Mouse (Mus musculus) frontal cortex, postnatal 25 days (tissue): Measurements from ENCODE around the gene Ptpn6.

ENCODE experiments used
- DNase-seq, 2 experiments: peaks; one replicate each; pipeline ENCODE4 v3.0.0; 2022; ENCODE audit warnings: low spot score in 2 of 2

Ptpn6 gene

DNA sequence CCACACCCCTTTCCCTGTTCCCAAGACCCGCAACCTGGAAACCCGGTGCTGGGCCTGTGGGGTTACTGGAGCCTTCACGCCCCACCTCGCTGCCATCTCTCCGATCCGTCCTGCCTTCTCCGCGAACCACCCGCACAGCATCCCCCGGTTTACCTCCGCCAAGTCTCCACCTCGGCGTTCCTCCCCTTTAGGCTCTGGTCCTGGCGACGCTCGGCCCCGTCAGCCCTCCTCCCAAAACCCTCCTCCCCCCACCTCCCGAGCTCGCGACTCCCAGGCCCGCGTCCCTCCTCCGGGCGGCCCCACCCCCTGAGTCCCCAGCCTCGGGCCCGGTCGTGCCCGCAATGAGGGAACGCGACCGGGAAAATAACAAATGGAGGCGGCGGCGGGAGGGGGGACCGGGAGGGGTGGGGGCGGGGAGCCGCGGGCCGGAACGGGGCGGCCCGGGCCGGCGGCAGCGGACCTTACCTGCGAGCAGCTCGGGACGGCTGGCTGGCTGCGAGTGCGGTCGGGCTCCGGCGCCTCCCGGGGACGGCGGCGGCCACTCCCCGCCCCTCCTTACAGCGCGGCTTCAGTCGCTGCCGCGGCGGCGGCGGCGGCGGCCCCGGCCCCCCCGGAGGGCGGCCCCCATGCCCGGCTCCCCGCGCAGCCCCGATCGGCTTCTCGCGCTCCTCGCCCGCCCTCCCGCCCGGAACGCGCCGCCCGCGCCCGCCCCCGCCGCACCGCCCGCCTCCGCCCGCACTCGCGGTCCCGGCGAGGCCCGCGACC, 17.5 kb upstream of the Ptpn6 start, which contains the start of the genes Gm45234 and Atn1:
Gene Gm45234, minus strand, starts transcription at position 191 of the 765 bp plus-strand sequence.
Gene Atn1, minus strand, starts transcription at position 694 of the 765 bp plus-strand sequence.
- no peak for DNase-seq

DNA sequence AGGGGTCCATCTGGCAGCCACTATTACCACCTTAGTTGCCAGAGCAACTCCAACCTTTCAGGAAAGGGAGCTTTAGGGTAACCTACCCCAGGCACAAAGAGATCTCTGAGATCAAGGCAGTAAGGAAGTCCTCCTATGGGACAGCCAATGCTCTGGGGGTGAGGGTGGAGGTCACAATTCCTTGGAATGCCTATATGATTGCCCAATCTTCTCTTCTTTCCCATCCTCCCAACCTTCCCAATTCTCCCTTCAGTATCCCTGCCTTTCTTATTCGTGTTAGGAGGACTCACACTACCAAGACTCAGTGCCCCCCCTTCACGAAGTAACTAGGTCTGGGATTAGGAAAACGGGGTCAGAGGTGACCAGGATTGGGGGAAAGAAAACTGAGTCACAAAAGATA, 16.8 kb upstream of the Ptpn6 start:
- DNase-seq, result no peak

DNA sequence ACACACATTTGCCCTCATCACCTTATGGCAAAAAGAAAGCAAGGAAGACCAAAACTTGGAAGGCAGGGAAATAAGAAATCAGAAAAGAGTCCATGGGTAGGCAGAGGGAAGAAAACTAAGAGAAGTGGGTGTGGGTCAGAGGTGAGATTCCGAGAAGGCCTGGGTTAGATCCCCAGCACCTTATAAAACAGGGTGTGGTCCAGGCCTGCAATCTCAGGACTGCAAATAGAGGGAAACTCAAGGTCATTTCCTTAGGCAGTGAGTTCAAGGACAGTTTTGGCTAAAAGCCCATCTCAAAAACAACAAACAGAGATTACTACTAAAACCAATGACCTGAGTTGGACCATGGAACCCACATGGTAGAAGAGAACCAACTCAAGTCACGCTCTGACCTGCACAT, 15.3 kb upstream of the Ptpn6 start:
- no peak for DNase-seq

DNA sequence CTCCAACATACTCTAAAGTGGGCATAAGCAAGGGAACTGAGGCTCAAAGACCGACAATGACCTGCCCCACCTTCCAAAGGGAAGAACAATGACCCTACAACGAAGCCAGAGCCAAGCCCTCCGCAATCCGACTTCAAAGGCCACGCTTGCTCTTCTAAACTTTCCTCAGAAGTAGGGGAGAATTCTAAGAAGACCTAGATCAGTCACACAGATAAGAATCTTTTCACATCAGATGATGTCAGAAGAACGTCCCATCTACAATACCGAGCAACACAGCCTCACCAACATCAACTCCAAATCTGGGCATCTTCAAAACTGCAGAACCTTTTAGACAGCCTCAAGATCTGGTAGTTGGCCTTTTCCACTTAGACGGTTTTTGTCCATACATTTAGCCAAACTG, 11.9 kb upstream of the Ptpn6 start:
- no peak for DNase-seq

DNA sequence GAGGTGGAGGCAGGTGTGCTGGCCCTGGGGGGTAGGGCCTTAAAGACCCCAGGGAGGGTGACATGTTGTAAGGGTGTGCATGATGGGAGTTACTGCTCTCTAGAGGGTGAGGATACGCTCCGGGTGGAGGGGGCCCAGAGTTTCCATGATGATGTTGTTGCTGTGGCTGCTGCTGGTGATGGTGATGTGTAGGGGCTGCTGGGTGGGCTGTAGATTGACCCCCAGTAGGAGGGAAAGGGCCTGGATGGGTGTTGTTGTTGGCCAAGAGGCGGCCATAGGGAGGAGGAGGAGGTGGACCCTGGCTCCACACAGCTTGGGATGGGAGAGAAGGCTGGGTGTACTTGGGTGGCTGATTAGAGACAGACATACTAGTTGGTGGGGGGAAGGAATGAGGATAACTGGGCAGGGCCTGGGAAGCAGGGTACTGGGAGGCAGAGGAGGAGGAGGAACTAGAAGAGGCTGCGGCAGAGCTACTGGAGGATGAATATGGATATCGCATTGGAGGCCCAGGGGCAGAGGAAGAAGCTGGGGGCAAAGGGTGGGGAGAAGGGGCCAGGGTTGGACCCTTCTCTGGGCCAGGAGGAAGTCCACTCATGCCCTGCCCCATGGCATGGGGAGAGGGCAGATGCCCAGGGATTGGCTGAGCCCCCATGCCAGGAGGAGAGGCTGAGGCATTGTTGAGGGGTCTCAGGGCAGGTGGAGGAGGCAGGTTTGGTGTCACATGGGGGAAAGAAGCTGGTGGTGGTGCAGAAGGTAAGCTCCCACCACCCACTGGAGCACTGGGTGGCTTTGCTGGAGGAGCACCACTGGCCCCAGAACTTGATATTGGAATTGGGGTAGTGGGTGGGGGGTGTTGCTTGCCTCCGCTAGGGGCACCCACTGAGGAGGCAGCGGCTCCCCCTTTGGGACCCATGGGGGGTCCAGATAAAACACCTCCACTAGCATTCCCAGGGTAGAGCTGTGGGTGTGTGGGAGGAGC, 8.4 kb upstream of the Ptpn6 start:
- DNase-seq, result no peak

DNA sequence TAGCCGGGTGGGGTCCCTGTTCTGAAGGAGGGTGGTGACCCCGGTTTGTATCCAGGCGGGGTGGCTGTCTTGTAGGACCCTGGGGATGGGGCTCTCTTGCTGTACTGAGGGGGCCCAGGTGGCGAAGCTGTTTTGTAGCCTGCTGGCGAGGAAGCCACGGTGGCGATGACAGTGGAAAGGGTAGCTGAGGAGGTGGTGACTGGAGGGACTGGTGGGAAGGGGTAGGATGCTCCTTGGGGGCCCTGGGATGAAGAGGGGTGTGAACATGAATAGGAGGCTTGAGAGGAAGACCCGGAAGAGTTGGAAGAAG, 7.7 kb upstream of the Ptpn6 start:
- no peak for DNase-seq

DNA sequence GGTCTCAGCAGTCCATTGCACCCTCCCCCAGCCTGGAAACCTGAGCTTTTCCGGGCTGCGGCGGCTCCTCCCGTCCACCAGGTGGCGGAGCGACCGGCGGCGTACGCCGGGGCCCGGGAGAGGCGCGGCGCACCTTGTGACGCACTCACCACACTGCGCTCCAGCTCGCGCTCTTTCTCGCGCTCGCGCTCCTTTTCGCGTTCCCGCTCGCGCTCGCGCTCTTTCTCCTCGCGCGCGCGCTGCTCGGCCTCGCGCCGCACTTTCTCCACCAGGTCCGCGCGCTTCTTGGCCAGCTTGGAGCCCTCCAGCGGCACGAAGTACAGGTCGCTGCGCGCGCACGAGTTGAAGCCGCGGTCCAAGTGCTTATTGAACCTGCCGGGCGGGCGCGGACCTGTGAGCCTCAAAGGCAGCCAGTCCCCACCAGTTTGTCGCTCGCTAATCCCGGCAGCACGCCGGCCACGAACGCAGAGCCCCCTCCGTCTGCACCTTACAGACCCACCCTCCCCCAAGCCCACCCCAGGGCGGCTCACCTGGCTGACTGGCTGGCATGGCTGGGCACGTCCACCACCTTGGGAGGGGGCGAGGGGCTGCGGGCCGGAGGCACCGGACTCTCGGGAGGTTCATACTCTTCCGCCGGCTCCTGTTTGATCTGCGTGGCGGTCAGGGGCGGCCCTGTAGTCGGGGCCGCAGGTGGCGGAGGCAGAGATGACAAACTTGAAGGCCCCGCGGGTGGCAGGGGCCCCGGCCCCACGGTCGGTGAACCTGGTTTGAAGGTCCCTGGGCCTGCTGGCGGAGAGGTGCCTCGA, 7.2 kb upstream of the Ptpn6 start:
- DNase-seq, result peak; percentile 82 to 89

DNA sequence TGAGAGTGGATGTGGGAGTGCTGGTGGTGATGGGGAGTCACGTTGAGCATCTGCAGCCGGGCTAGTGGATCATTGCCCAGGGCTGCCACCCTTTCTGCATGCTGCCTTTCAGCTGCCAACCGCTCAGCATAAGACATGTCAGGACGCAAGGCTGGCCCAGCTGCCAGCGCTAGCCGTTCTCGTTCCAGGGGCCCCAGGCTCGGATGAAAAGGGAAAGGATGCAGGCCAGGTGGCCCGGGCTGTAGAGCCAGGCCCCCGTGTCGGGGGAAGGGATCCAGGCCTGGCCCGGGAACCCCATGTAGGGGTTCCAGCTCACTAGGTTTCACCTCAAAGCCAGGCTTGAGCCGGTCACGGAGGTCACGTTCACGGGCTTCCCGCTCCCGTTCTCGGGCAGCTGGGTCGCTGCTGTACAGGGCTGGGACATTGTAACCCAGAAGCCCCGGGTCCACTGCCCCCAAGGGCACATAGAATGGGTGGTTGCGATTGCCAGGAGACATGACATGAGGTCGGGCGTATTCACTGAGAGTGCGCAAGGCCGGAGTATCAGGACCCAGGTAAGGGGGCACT, 6.3 kb upstream of the Ptpn6 start:
- no peak for DNase-seq

DNA sequence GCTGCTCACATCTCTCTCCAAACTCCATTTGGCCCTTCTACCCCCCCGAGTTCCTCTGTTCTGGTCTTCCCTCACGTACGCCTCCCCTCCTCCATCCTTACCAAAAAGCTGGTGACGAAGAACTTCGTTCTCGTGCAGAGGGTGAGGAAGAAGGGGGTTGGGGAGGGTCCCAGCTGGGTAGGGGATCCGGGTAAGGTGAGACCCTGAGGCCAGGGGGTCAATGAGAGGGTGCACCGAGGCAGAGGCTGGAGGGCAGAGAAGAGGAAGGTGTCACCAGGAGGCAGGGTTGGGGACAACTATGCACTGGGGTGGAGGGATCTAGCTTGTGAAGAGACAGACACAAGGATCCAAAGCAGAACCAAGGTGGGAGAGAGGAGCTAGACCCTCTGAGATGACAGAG, 5.1 kb upstream of the Ptpn6 start:
- DNase-seq, result no peak

DNA sequence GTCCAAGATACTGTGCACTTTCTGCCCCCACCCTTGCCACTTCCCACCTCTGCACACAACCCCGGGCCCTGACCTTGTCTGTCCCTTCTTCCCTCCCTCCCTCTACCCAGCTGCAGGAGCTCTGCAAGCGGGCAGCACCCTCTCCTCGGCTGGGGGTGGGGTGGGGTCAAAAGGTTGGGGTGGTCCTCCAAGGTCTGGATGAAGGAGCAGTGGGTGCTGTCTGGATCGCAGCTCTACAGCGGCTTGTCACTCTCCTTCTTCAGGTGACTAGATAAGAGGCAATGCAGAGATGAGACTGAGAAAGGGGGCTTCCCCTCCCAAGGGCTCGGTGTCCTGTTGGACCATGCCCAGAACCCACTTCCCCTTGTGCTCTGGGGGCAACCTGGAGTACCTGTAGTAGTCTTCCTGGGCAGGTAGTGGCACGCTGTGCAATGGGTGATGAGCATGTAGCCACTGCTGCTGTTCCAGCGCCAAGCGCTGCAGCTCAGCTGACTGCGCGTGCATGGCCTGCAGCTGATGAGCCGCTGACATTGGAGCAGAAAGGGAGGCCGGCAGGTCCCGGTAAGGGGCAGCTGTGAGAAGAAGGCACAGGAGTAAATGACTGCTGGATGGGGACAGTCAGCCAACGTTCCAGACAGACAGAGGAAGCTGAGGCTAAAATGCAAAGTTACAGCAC, 4.5 kb upstream of the Ptpn6 start:
- no peak for DNase-seq

DNA sequence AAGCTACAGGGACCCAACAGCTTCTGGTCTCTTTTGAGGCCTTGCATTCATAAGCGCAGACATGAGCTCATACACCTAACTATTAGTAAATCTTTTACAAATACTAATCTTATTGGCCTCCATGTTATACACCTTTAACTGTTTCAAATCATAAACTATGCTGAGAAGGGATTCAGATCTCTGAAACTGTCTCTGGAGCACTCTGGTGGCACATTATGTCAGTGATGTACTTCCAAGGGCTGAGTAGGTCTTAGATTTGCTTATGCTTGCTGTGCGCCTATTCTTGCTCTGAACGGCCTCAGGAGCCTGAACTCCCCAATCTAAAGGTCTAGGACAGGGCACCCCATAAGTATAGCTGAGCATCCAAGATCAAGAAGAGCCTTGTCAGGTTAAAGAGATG, 3.3 kb upstream of the Ptpn6 start:
- no peak for DNase-seq

DNA sequence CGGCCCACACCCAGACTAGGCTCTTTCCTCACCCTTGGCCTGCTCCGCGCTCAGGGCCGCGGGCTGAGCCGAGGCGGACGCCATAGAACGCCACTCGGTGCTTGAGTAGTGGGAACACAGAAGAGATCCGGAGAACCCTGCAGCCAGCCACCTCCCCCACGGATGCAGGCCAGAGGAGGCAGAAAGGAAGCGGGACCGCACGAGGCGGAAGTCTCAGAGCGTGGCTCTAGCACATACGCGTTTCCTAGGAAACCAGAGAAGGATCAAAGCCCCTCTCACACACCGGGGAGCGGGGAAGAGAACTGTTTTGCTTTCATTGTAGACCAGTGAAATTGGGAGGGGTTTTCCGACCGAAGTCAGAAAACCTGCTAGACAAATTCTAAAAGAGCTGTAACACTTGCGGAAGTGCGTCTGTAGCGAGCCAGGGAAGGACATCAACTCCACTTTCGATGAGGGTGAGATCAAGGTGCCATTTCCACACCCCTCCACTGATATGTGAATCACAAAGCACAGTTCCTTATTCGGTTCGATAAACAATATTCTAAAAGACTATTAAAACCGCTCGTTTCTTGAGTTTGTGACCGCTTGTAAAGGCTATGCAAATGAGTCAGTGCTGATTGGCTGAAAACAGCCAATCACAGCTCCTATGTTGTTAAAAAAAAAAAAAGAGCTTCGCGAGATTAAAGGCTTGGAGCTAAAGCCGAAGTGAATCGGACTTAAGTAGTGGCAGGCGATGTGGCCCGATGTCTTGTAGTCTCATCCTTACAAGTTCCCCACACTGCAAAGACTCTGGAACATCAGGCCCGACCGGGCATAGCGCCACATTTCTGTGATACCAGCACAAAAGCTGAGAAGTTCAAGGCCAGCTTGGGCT, 2.6 kb upstream of the Ptpn6 start, which contains the start of gene Grcc10:
Gene Grcc10, minus strand, starts transcription at position 487 of the 874 bp plus-strand sequence.
- DNase-seq, result peak; percentile 77 to 78

DNA sequence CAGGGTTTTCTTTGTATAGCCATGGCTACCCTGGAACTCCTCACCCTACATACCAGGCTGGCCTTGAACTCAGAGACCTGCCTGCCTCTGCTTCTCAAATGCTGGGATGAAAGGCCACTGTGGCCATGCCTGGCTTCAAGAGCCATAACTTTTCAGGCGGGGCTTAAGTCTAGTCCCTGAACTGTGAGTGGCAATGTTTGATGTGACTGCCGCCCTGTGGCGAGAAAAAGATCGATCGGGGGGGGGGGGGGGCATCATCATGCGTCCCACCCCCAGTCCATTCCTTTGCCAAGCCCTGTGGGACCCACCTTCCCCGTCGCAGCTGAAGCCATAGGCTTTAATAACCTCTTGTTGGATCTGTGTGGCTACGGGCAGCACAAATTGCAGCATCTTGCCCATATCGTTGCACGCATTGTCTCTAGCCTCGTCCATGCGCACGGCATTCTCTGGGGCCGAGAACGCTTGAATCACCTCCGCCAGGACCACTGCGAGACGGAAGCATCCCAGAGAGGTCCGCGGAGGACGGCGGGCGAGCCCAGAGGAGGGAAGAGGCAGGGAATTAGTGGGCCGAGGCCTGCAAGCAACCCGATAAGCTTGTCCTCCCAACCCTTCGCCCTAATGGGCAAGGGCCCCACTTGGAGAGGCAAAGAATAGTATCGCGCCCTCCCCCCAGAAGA, 1.8 kb upstream of the Ptpn6 start:
- no peak for DNase-seq

DNA sequence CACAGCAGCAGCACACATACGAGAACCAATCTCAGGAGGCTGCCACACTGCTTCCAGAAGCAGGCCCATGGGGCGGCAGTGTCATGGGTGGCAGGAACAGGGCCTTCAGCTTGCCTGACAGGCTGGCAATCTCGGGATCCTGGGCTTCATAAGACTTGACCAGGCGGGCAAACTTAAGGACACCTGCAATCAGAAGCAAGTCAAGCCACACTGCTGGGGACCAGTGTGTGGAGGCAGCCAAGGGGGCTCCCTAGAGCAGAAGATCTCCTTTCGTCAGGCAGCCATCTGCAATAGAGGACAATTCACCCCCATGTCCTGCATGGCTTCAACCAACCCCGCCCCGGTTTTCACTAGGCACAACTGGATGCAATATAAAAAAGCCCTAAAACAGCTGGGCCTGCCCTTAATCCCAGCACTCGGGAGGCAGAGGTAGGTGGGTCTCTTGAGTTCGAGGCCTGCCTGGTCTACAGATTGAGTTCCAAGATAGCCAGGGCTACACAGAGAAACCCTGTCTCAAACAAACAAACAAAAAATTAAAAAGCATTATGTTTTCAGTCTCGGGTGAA, 800 bp upstream of the Ptpn6 start:
- no peak for DNase-seq

DNA sequence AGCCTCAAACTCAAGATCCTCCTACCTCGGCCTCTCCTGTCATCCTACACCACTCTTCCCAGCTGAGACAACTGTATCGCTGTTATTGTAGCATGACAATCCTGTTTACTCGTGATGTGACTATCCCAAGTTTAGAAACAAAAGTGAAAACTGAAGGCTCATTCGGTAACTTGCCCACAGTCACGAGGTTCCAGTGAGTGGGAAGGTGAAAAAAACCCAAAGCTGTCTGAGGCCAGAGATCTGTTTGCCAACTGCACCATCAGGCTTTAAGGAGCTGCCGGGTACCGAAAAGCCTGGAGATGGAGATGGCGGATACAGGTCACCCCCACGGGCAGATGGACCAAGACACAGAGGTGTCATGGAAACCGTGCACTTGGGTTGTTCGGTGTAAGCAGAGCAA, 1.5 kb downstream of the Ptpn6 start:
- DNase-seq, result no peak

DNA sequence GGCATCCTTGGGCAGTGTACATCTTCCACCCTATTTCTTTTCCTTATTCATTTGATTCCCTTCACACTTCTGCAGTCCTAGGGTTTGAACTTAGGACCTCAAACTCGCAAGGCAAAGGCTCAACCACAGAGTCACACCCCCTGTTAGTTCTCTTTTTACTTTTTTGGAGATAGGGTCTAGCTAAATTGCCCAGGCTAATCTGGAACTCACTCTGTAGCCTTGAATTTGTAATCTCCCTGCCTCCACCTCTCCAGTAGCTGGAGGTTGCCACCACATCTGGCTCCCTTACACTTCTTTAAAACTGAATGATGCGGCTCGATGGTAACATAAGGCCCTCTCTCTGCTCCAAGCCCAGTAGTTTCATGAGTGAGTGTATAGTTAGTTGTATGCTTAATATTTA, 4.1 kb downstream of the Ptpn6 start:
- no peak for DNase-seq

DNA sequence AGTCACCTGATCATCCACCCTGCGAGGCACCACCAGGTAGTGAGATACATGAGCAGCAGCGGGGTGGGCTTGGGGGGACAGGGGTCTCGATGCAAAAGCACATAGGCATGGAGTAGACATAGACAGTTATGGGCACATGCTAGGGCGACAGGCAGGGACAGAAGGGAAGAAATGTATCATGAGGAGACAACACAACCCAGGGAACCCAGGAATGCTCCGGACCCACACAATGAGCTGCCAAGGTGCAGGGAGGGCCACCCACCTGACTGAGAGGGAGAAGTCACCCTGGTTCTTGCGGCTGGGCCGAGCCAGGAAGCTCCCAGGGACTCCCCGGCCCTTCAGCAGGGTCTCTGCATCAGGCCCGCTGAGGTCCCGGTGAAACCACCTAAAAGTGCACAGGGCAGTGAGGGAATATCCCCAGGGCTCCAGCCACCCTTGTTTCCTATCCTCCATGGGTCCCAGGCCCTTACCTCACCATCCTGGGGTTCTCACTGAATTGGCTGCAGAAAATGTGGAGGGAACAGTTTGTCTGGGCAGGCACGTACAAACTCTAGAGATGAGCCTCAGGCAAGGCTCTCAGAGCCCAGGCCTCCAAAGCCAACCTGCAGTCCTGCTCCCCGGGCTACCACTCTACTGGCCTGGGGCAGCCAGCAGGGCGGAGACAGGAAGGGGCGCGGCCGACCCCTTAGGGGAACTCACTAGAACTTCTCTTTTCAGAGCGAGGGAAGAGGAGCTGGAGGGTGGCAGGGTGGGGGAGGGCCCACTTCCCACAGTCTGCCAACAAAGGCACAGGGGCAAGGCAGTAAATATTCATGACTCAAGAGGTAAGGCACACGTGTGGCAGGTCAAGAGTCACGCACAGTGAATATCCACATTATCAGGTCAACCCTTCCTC, 5.8 kb downstream of the Ptpn6 start:
- no peak for DNase-seq

DNA sequence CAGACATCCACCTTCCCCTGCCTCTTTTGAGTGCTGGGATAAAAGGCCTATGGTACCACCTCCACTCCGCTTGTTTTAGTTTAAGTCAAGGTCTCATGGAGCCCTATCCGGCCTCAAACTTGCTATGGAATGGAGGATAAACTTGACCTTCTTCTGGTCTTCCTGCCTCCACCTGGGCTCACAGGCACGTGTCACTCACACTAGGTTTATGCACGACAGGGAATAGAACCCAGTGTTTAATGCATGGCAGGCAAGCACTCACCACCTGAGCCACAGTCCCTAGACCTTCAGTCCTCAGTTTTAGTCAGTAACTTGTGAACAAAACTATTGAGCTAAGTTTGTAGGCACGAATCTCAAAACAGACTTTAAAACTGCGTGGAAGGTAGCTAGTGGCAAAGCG, 7.5 kb downstream of the Ptpn6 start:
- no peak for DNase-seq
